Mouse (Mus musculus): ENCODE measurements around the gene Galns. TPM values are rescaled to one million over a fixed set of nuclear protein-coding genes. Genes with fewer than 3 reads are reported as not detected.
A peak's percentile ranks its signal among the peaks of the same experiment; 100 is the strongest.

The Galns gene
- polyA plus RNA-seq, 1 experiment from 2014 or later = 11.9 TPM

- peak; percentile 72 for ATAC-seq (ENCODE audit: insufficient read depth, low FRiP score, low read depth)
- Histone ChIP-seq H3K9me3 (no peaks in the 10 kb centered on the region), H3K9ac (no peak overlapping the region), H3K4me2 (no peak overlapping the region), H3K4me3 (replicated peaks) (no peak overlapping the region), H3K4me1 (peaks cover 42% of the 10 kb centered on the region), H3K36me3 (0 out of 2 replicates have a peak, but pooled peaks cover 3% of the 10 kb centered on the region), H3K27me3 (replicated peaks) (no peaks in the 10 kb centered on the region), H3K27ac (0 out of 2 replicates have a peak overlapping the region, but pooled peaks have one; percentile 42)
- 84% methylated on average over 7 of the region's 7 CpGs for WGBS
Observed at GRCm38 (mm10) chr8:122546066-122546755, 65.1 kb downstream of the Galns start.

DNA sequence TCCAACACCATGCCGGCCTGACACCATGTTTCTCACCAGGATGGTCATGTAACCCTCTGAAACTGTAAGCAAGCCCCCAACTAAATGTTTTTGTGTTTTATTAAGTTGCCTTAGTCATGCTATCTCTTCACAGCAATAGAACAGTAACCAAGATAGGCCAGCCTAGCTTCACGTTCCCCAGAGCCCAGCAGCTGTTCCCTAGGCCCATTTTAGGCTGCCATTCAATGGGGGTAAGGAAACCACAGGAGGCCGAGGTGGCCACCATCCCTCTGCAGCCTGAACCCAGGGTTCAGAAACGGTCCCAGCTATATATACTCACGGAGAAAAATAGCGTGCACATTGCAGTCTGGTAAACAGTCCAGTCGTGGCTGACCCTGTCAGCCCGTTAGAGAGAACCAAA, 67.1 kb downstream of the Galns start:
- Histone ChIP-seq H3K9ac (no peak overlapping the region), H3K27ac (no peak overlapping the region), H3K4me3 (replicated peaks) (no peak overlapping the region), H3K9me3 (no peaks in the 10 kb centered on the region), H3K27me3 (replicated peaks) (no peaks in the 10 kb centered on the region), H3K36me3 (0 out of 2 replicates have a peak, but pooled peaks cover 3% of the 10 kb centered on the region), H3K4me2 (no peak overlapping the region), H3K4me1 (peaks cover 31% of the 10 kb centered on the region)
- 91% methylated on average over 8 of the region's 8 CpGs for WGBS
- no peak for ATAC-seq (ENCODE audit: insufficient read depth, low FRiP score, low read depth)

DNA sequence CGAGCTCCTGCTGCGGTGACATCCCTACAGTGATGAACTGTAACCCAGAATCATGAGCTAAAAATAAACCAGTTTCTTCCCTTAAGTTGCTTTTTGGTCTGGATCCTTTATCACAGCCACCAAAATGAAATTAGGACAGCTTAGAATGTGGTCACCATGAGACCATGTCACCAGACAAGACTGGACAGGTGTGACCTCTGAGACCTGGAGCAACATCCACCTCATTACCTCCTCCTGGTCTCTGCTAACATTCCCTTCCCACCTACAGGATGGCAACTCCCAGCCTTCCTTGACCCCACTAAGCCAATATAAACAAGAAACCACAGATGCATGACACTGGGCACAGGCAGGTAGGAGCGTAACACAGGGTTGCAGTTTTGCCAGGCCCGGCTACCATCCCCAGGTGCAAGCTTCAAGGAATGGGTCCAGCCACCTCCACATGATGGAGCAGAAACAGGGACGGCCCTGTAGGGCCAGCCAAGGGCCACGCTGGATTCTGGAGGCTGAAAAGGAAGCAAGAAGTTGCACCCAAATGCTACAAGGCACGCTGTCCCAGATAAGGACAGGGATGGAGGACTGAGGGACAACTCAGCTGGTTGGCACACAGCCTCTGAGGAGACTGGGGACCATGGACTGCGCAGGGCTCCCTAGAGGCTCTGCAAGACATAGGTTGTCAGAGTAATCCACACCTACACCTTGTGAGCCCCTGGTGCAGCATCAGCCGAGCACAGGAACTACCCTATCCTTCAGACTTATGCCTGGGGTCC, 72.8 kb downstream of the Galns start:
- Histone ChIP-seq H3K9me3 (no peaks in the 10 kb centered on the region), H3K27me3 (replicated peaks) (no peaks in the 10 kb centered on the region), H3K4me3 (replicated peaks) (no peak overlapping the region), H3K4me1 (peaks cover 20% of the 10 kb centered on the region), H3K27ac (0 out of 2 replicates have a peak overlapping the region, but pooled peaks have one; percentile 79), H3K4me2 (no peak overlapping the region), H3K36me3 (0 out of 2 replicates have a peak, but pooled peaks cover 3% of the 10 kb centered on the region), H3K9ac (no peak overlapping the region)
- no peak for ATAC-seq (ENCODE audit: insufficient read depth, low FRiP score, low read depth)
- 87% methylated on average over 9 of the region's 9 CpGs for WGBS

- Histone ChIP-seq H3K27ac (peak overlapping the region; percentile 79), H3K4me1 (peaks cover 20% of the 10 kb centered on the region), H3K4me3 (replicated peaks) (no peak overlapping the region), H3K36me3 (no peaks in the 10 kb centered on the region), H3K9me3 (no peaks in the 10 kb centered on the region), H3K27me3 (replicated peaks) (no peaks in the 10 kb centered on the region), H3K9ac (no peak overlapping the region), H3K4me2 (no peak overlapping the region; the same call in 1 of the 2 replicates)
- peak; percentile 80 for ATAC-seq (ENCODE audit: insufficient read depth, low FRiP score, low read depth)
- 57% methylated on average over 2 of the region's 2 CpGs for WGBS
Observed at GRCm38 (mm10) chr8:122537812-122538211, 73.5 kb downstream of the Galns start.

GRCm38 (mm10) chr8:122537033-122537432, 74.2 kb downstream of the Galns start:
- Histone ChIP-seq H3K4me3 (replicated peaks) (no peak overlapping the region), H3K9ac (no peak overlapping the region), H3K27me3 (replicated peaks) (no peaks in the 10 kb centered on the region), H3K9me3 (no peaks in the 10 kb centered on the region), H3K4me2 (peak overlapping the region; percentile 29; the same call in 1 of the 2 replicates), H3K36me3 (no peaks in the 10 kb centered on the region), H3K27ac (peak overlapping the region; percentile 79), H3K4me1 (peaks cover 20% of the 10 kb centered on the region)
- 7% methylated on average over 6 of the region's 6 CpGs for WGBS
- peak; percentile 86 for ATAC-seq (ENCODE audit: insufficient read depth, low FRiP score, low read depth)

DNA sequence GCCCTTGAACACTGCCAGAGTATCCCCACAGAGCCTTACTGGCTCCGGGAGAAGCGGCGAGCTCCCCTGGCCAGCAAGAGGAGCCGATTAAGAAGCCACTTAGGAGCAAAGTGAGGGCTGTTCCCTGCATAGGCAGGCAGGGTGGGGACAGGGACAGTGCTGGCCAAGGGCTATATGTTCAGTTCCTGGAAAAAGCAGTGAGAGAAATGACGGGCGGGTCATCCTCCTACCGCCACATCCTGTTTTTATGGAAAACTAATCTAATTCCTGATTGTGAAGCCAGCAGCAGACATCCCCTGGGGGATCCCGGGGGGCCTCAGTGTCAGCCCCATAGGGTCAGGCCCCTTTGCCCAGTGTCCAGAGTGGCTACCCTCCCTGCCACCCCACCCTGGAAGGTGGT, 80.0 kb downstream of the Galns start:
- H3K4me1 ChIP-seq = peaks cover 12% of the 10 kb centered on the region; the same call in 1 of the 2 replicates
- H3K9me3 ChIP-seq = no peaks in the 10 kb centered on the region
- no peaks in the 10 kb centered on the region for H3K27me3 ChIP-seq (replicated peaks)
- 76% methylated on average over 8 of the region's 8 CpGs for WGBS
- ATAC-seq (ENCODE audit: insufficient read depth, low FRiP score, low read depth) = no peak
- H3K9ac ChIP-seq = no peak overlapping the region
- H3K4me3 ChIP-seq (replicated peaks) = no peak overlapping the region
- H3K27ac ChIP-seq = no peak overlapping the region; the same call in 1 of the 2 replicates
- no peaks in the 10 kb centered on the region for H3K36me3 ChIP-seq
- H3K4me2 ChIP-seq = no peak overlapping the region

GRCm38 (mm10) chr8:122529159-122529558, 82.1 kb downstream of the Galns start:
- no peaks in the 10 kb centered on the region for H3K36me3 ChIP-seq
- H3K4me2 ChIP-seq = no peak overlapping the region
- no peaks in the 10 kb centered on the region for H3K9me3 ChIP-seq
- ATAC-seq (ENCODE audit: insufficient read depth, low FRiP score, low read depth) = no peak
- no peaks in the 10 kb centered on the region for H3K27me3 ChIP-seq (replicated peaks)
- no peak overlapping the region for H3K4me3 ChIP-seq (replicated peaks)
- H3K4me1 ChIP-seq = peaks cover 29% of the 10 kb centered on the region
- no peak overlapping the region for H3K9ac ChIP-seq
- 84% methylated on average over 4 of the region's 4 CpGs for WGBS
- H3K27ac ChIP-seq = no peak overlapping the region

Small RNAs within 50 kb of the gene (microRNA-seq; reads per million reads assigned to microRNA genes)
- not detected for gene Mir6396

Other genes with a start within 250 kb of the Galns start
- gene Zc3h18, start 234.9 kb downstream of the Galns start, polyA plus RNA-seq (2015; fragmentation: Nextera tagmentation; extraction: Ambion mirVana) = 48.7 and 48.9 TPM in 2 replicates
- gene Il17c, start 189.4 kb downstream of the Galns start, polyA plus RNA-seq (2015; fragmentation: Nextera tagmentation; extraction: Ambion mirVana) = not detected in 2 replicates
- gene Cyba, start 178.5 kb downstream of the Galns start, polyA plus RNA-seq (2015; fragmentation: Nextera tagmentation; extraction: Ambion mirVana) = 238 and 267 TPM in 2 replicates
- 38.7 and 43.7 TPM in 2 replicates for gene Mvd, start 168.0 kb downstream of the Galns start, polyA plus RNA-seq (2015; fragmentation: Nextera tagmentation; extraction: Ambion mirVana)
- gene Snai3, start 150.7 kb downstream of the Galns start, polyA plus RNA-seq (2015; fragmentation: Nextera tagmentation; extraction: Ambion mirVana) = 0.31 and 0.70 TPM in 2 replicates
- gene Rnf166, start 135.4 kb downstream of the Galns start, polyA plus RNA-seq (2015; fragmentation: Nextera tagmentation; extraction: Ambion mirVana) = 35.1 and 38.5 TPM in 2 replicates
- gene Ctu2, start 135.3 kb downstream of the Galns start, polyA plus RNA-seq (2015; fragmentation: Nextera tagmentation; extraction: Ambion mirVana) = 44.8 and 45.6 TPM in 2 replicates
- gene Piezo1, start 60.1 kb downstream of the Galns start, polyA plus RNA-seq (2015; fragmentation: Nextera tagmentation; extraction: Ambion mirVana) = 12.8 and 16.3 TPM in 2 replicates
- 34.9 and 37.0 TPM in 2 replicates for gene Cdt1, start 43.4 kb downstream of the Galns start, polyA plus RNA-seq (2015; fragmentation: Nextera tagmentation; extraction: Ambion mirVana)
- gene Aprt, start 34.6 kb downstream of the Galns start, polyA plus RNA-seq (2015; fragmentation: Nextera tagmentation; extraction: Ambion mirVana) = 354 and 399 TPM in 2 replicates
- gene Trappc2l, start 177 bp upstream of the Galns start, polyA plus RNA-seq (2015; fragmentation: Nextera tagmentation; extraction: Ambion mirVana) = 49.7 and 61.8 TPM in 2 replicates
- 0.12 TPM in 1 of 2 replicates, not detected in the other for gene Pabpn1l, start 11.3 kb upstream of the Galns start, polyA plus RNA-seq (2015; fragmentation: Nextera tagmentation; extraction: Ambion mirVana)
- gene Cbfa2t3, start 87.6 kb upstream of the Galns start, polyA plus RNA-seq (2015; fragmentation: Nextera tagmentation; extraction: Ambion mirVana) = 4.5 and 4.8 TPM in 2 replicates
- gene Acsf3, start 164.0 kb upstream of the Galns start, polyA plus RNA-seq (2015; fragmentation: Nextera tagmentation; extraction: Ambion mirVana) = 16.5 and 20.6 TPM in 2 replicates
- gene Cdh15, start 236.5 kb upstream of the Galns start, polyA plus RNA-seq (2015; fragmentation: Nextera tagmentation; extraction: Ambion mirVana) = 0.49 and 0.88 TPM in 2 replicates

Data from stomach, embryonic 15.5 days (tissue).